Mouse (Mus musculus): ENCODE data around the gene Ltbp1.

GRCm38 (mm10) chr17:75101215-75101614, 95.8 kb downstream of the Ltbp1 start:
- TF ChIP-seq POLR2A (IDR thresholded peaks at IDR 0.05; ENCODE audit: insufficient read depth, low read depth, low read length): no peak
- TF ChIP-seq CTCF (IDR thresholded peaks at IDR 0.05): no peak
- no peak for TF ChIP-seq EP300 (IDR thresholded peaks at IDR 0.05; ENCODE audit: insufficient read depth, low read depth, low read length)
